Mouse (Mus musculus) cortical plate, adult 2 months (tissue): ENCODE measurements around the gene Ubr1.
"Not testable (repeated sequence)": the region's sequence is repeated elsewhere in the genome, so short reads cannot be mapped to it uniquely, and the experiment has no call there.

Source experiments
- CTCF ChIP-seq: fragments of 200-500 bp; IDR thresholded peaks from 2 replicates; pipeline ENCODE4 v1.5.1; 2011; ENCODE audit warnings: mild to moderate bottlenecking, control low read depth, low read length; ENCODE audit not compliant: insufficient read depth; ENCODE audit errors: extremely low read depth
- POLR2A ChIP-seq: fragments of 200-500 bp; IDR thresholded peaks from 2 replicates; pipeline ENCODE4 v1.6.1; 2011; ENCODE audit warnings: mild to moderate bottlenecking, low read length, control low read depth; ENCODE audit not compliant: insufficient read depth; ENCODE audit errors: extremely low read depth

GRCm38 (mm10) chr2:120972257-120972656, 1.7 kb upstream of the Ubr1 start:
- TF ChIP-seq POLR2A, CTCF: not testable (repeated sequence)
